Mouse (Mus musculus): ENCODE data around the gene Trit1.
A peak's percentile ranks its signal among the peaks of the same experiment; 100 is the strongest.

The Trit1 gene

GRCm38 (mm10) chr4:123050681-123051211 lies 34.3 kb downstream of the Trit1 start:
- peak; percentile 70 to 82 for DNase-seq (ENCODE audit: low spot score in 2 of 2)

GRCm38 (mm10) chr4:123053179-123053578 lies 36.8 kb downstream of the Trit1 start:
- DNase-seq (ENCODE audit: low spot score in 2 of 2): no peak

- DNase-seq (ENCODE audit: low spot score in 2 of 2): no peak
Observed at GRCm38 (mm10) chr4:123054172-123054790, 37.9 kb downstream of the Trit1 start.

GRCm38 (mm10) chr4:123056560-123057109 lies 40.2 kb downstream of the Trit1 start:
- no peak for DNase-seq (ENCODE audit: low spot score in 2 of 2)

- no peak for DNase-seq (ENCODE audit: low spot score in 2 of 2)
Observed at GRCm38 (mm10) chr4:123057957-123058356, 41.6 kb downstream of the Trit1 start.

- DNase-seq (ENCODE audit: low spot score in 2 of 2): no peak
Observed at GRCm38 (mm10) chr4:123061744-123062143, 45.3 kb downstream of the Trit1 start.

GRCm38 (mm10) chr4:123068646-123069045 lies 52.2 kb downstream of the Trit1 start:
- DNase-seq (ENCODE audit: low spot score in 2 of 2): no peak

- DNase-seq (ENCODE audit: low spot score in 2 of 2): peak; percentile 53 to 80
Observed at GRCm38 (mm10) chr4:123071266-123071966, 55.0 kb downstream of the Trit1 start.

GRCm38 (mm10) chr4:123076928-123077327 lies 60.5 kb downstream of the Trit1 start:
- DNase-seq (ENCODE audit: low spot score in 2 of 2): no peak

- DNase-seq (ENCODE audit: low spot score in 2 of 2): no peak
Observed at GRCm38 (mm10) chr4:123078231-123078630, 61.8 kb downstream of the Trit1 start.

GRCm38 (mm10) chr4:123080791-123081190 lies 64.4 kb downstream of the Trit1 start:
- peak; percentile 73 to 84 for DNase-seq (ENCODE audit: low spot score in 2 of 2)

GRCm38 (mm10) chr4:123082283-123083163 lies 66.1 kb downstream of the Trit1 start:
- DNase-seq (ENCODE audit: low spot score in 2 of 2): peak in 1 of 2 experiments; percentile 56

- no peak for DNase-seq (ENCODE audit: low spot score in 2 of 2)
Observed at GRCm38 (mm10) chr4:123083323-123083902, 67.0 kb downstream of the Trit1 start.

- DNase-seq (ENCODE audit: low spot score in 2 of 2): no peak
Observed at GRCm38 (mm10) chr4:123085290-123085689, 68.9 kb downstream of the Trit1 start.

- no peak for DNase-seq (ENCODE audit: low spot score in 2 of 2)
Observed at GRCm38 (mm10) chr4:123086381-123086780, 70.0 kb downstream of the Trit1 start.

- DNase-seq (ENCODE audit: low spot score in 2 of 2): no peak
Observed at GRCm38 (mm10) chr4:123092621-123093020, 76.2 kb downstream of the Trit1 start.

GRCm38 (mm10) chr4:123093064-123093776 lies 76.8 kb downstream of the Trit1 start:
- DNase-seq (ENCODE audit: low spot score in 2 of 2): peak in 1 of 2 experiments; percentile 34

GRCm38 (mm10) chr4:123093869-123094268 lies 77.5 kb downstream of the Trit1 start:
- DNase-seq (ENCODE audit: low spot score in 2 of 2): no peak

Measured in urinary bladder, adult 18-20 months (tissue).